Mouse (Mus musculus): ENCODE measurements around the gene Gmfg.
A peak's percentile ranks its signal among the peaks of the same experiment; 100 is the strongest.

The Gmfg gene

DNA sequence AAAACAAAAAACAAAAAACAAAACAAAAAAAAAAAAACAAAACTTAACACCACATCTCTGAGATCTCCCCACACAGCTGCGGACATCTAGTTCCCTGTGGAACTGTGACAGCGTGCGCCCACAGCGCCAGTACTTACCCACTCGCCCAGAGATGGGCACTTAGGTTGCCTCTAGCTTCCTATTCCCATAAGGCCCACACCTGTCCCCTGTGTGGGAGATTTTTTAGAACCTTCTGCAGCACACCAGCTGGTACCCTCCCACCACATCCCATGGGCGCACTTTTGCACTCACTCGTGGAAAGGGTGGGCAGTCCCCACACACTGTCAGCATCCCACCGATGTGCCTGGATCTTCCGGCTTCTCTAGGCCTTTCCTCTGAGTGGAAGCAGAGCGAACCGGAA lies 45.6 kb downstream of the Gmfg start:
- peak; percentile 38 for DNase-seq (ENCODE audit: low spot score)

DNA sequence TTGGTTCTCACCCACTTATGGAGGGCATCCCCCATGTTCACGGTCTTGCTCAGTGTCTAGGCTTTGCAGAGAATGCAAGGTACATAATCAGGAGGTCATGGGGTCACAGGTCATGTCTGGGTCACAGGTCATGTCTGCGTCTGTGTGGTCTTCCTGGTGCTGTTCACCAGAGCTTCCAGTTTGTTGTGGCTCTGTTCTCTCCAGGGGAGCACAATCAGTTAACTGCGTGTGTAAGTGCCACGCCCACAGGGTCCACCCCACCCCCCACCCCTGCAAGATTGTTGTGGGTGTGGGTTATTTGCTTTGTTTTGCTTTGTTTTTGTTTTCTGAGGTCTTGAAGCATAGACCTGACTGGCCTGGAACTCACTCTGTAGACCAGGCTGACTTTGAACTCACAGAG lies 46.9 kb downstream of the Gmfg start:
- no peak for DNase-seq (ENCODE audit: low spot score)

DNA sequence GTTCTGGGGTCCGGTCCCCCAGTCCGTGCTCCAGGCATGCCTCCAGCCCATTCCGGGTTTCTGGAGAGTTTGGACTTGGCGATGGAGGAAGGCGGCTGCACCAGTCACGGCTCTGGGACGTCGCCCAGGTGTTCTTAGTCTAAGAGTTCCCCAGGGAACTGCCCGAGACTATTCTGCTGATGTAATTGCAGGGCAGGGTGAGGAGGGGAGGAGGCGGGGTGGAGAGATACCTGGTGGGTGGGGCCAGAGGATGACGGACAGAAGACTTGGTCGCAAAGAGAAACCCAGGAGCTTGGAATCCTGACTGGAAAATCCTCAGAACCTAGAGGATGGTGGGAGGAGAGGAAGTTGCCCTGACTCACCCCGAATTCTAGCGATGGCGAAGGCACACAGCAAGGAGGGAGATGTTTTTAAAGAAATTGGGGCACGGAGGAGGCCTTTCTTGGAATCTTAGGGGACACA lies 50.8 kb downstream of the Gmfg start:
- peak; percentile 19 for DNase-seq (ENCODE audit: low spot score)

DNA sequence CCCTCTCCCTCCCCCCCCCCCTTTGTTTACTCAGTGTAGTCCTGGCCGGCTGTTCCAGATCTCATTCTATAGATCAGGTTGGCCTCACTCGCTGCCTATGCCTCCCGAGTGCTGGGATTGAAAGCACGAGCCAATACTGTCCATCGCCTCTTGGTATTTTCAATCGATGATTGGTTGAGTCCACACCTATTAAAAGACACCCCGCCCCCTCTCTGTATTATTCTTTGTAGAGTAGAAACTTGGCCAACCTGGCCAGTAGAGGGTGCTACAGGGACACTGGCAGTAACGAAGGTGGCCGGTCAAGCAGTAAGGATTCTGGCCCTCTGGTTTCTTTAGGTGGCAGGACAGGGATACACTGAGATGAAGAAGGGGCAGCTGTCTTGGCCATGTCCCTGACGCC lies 53.2 kb downstream of the Gmfg start:
- DNase-seq (ENCODE audit: low spot score), result peak; percentile 47

DNA sequence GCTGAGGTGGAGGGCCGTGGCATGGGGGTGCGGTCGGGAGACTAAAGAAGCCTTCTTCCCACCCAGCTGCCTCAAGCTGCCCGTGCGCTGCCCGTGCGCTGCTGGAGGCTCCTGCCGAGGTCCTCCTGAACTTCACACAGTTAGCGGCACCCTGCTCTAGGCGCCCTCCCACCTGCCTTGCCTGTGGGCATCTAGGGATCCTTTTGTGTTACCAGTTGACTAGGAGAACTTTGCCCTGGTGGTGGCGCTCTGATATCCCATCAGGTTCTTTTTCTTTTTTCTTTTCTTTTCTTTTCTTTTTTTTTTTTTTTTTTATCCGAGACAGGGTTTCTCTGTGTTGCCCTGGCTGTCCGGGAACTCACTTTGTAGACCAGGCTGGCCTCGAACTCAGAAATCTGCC lies 53.7 kb downstream of the Gmfg start:
- DNase-seq (ENCODE audit: low spot score), result no peak

DNA sequence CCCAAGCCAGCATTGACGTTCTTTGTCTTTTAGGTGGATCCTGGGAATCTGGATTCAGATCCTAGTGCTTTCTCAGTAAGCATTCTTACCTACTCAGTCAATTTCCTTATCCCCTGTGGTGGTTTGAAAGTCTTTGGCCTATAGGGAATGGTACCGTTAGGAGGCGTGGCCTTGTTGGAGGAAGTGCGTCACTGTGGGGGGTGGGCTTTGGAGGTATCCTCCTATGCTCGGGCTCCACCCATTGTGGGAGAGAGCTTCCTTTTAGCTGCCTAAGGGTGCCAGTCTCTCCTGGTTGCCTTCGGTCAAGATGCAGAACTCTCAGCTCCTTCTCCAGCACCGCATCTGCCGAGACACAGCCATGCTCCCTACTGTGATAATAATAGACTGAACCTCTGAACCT lies 55.1 kb downstream of the Gmfg start:
- DNase-seq (ENCODE audit: low spot score), result no peak

DNA sequence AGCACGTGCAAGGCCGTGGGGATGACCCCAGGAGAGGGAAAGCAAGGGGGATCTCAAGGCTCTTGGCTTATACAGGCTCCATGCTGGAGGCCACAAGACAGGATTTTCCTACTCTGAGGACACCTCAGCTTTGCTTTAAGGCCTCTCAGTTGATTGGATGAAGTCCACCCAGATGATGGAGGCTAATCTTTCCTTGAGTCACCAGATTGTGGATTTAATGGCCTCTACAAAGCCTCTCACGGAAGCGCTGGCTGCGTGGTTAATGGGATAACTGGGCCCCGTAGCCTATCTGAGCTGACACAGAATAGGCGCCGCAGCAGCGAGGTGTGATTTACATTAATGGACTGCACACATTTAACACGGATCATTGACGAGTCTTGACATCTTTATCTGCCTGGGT lies 58.2 kb downstream of the Gmfg start:
- no peak for DNase-seq (ENCODE audit: low spot score)
